Mouse (Mus musculus): ENCODE data around the gene Gpr179.

- TF ChIP-seq POLR2A (IDR thresholded peaks at IDR 0.05; ENCODE audit: insufficient read depth, low read depth, low read length), result no peak
- TF ChIP-seq CTCF (IDR thresholded peaks at IDR 0.05; ENCODE audit: insufficient read depth, low read depth, low read length), result no peak
Observed at GRCm38 (mm10) chr11:97372159-97372864, 20.4 kb upstream of the Gpr179 start.

Measured in olfactory bulb, adult 2 months (tissue).